Mouse (Mus musculus): ENCODE results near the gene Ly75.

- no peak for TF ChIP-seq POLR2A (IDR thresholded peaks at IDR 0.05; ENCODE audit: insufficient read depth, low read depth, low read length)
- TF ChIP-seq EP300 (IDR thresholded peaks at IDR 0.05; ENCODE audit: insufficient read depth, low read depth, low read length) = no peak
Measured at GRCm38 (mm10) chr2:60267567-60267966, 115.5 kb downstream of the Ly75 start.

Data from heart, adult 2 months (tissue).